Mouse (Mus musculus): Measurements from ENCODE around the gene Scnn1b. TPM values are rescaled to one million over a fixed set of nuclear protein-coding genes. Genes with fewer than 3 reads are reported as not detected.
A peak's percentile ranks its signal among the peaks of the same experiment; 100 is the strongest.

Gene Scnn1b
- total and polyA plus RNA-seq, 3 experiments = 0.04 TPM; not detected in 2

DNA sequence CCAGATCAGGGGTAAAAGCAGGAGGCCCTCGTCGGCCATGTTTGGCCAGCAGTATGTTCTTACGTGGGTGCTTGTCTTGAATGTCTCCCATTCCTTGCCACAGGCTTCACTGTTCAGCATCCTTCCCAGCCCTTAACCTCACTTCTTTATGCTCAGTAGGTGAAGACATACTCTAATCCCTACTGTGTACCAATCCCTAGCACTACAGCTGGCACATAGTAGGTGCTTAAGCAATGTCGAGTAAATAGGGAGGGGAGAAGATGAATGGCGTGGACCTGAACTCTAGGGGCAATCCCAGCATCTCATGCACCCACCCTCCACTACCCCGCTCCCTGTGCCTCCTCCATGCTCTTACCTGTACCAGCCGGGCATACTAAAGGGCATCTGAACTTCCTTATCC, 59.5 kb downstream of the Scnn1b start:
- Histone ChIP-seq H3K4me2 (ENCODE audit: insufficient read depth, low read depth, poor library complexity, severe bottlenecking) (no peak overlapping the region), H3K4me1 (ENCODE audit: control insufficient read depth in 1 of 2, insufficient read depth in 2 of 2) (no peaks in the 10 kb centered on the region), H3K36me3 (replicated peaks in 1 of 2; ENCODE audit: control insufficient read depth in 1 of 2, insufficient read depth in 1 of 2, low read length in 1 of 2) (peaks cover 35 to 89% of the 10 kb centered on the region in 2 experiments), H3K27ac (ENCODE audit: insufficient read depth, low read depth) (no peak overlapping the region), H3K9ac (ENCODE audit: insufficient read depth, low read depth) (no peak overlapping the region), H3K27me3 (replicated peaks) (no peaks in the 10 kb centered on the region), H3K79me2 (replicated peaks; ENCODE audit: control insufficient read depth, extremely low read depth, insufficient read depth, poor library complexity, severe bottlenecking) (no peaks in the 10 kb centered on the region), H3K9me3 (replicated peaks; ENCODE audit: low read length) (no peaks in the 10 kb centered on the region), H3K4me3 (replicated peaks in 1 of 3; ENCODE audit: low read depth in 2 of 3, low read length in 2 of 3, poor library complexity in 1 of 3) (no peak overlapping the region)
- no peak for DNase-seq (ENCODE audit: extremely low read depth)
- TF ChIP-seq MXI1 (IDR thresholded peaks at IDR 0.05; ENCODE audit: low read depth, low read length) (no peak), ZKSCAN1 (IDR thresholded peaks at IDR 0.05; ENCODE audit: borderline replicate concordance, low read depth, low read length) (0 out of 2 replicates have a peak, but pooled peaks have one; percentile 57), SIN3A (IDR thresholded peaks at IDR 0.05; ENCODE audit: low read length) (no peak), MAZ (IDR thresholded peaks at IDR 0.05; ENCODE audit: low read depth, low read length) (no peak)
- dilution Hi-C loops (cut with MboI; ENCODE audit: extremely low pct_ligation_motif_present, extremely low pct_unique_long_range_greater_than_20kb, low sequenced_read_pairs) = no loop called here
- in situ Hi-C loops (cut with MboI; ENCODE audit: low pct_ligation_motif_present, low pct_unique_long_range_greater_than_20kb, low sequenced_read_pairs) = no loop called here

DNA sequence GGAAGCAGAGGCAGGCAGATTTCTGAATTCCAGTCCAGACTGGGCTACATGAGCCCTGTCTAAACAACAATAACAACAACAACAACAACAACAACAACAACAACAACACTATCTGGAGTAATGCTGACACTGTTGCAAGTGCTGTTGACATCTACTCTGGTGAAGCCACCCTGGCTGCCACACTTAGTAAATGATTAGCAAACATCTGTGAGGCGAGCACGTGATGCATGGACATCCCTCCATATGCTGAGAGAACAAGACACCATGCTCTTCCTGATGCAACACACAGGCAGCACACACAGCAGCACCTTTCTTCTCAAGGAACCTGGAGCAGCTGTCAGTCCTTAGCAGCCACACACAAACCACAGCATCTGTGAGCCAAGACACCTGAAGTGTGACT, 63.0 kb downstream of the Scnn1b start:
- H3K4me2 ChIP-seq (ENCODE audit: insufficient read depth, low read depth, poor library complexity, severe bottlenecking) = no peak overlapping the region
- no peaks in the 10 kb centered on the region for H3K27me3 ChIP-seq (replicated peaks)
- in situ Hi-C loops (cut with MboI; ENCODE audit: low pct_ligation_motif_present, low pct_unique_long_range_greater_than_20kb, low sequenced_read_pairs) = no loop called here
- H3K4me3 ChIP-seq (replicated peaks in 1 of 3; ENCODE audit: low read depth in 2 of 3, low read length in 2 of 3, poor library complexity in 1 of 3) = no peak overlapping the region
- H3K9ac ChIP-seq (ENCODE audit: insufficient read depth, low read depth) = no peak overlapping the region
- no peaks in the 10 kb centered on the region for H3K79me2 ChIP-seq (replicated peaks; ENCODE audit: control insufficient read depth, extremely low read depth, insufficient read depth, poor library complexity, severe bottlenecking)
- no peak for TF ChIP-seq ZNF384 (IDR thresholded peaks at IDR 0.05; ENCODE audit: low read depth, low read length)
- no peak for TF ChIP-seq NELFE (IDR thresholded peaks at IDR 0.05; ENCODE audit: low read depth, low read length)
- TF ChIP-seq ZC3H11A (IDR thresholded peaks at IDR 0.05; ENCODE audit: low read depth, low read length) = no peak
- no peak for TF ChIP-seq PAX5 (IDR thresholded peaks at IDR 0.05; ENCODE audit: low read length)
- H3K4me1 ChIP-seq (ENCODE audit: control insufficient read depth in 1 of 2, insufficient read depth in 2 of 2) = no peaks in the 10 kb centered on the region
- dilution Hi-C loops (cut with MboI; ENCODE audit: extremely low pct_ligation_motif_present, extremely low pct_unique_long_range_greater_than_20kb, low sequenced_read_pairs) = no loop called here
- H3K9me3 ChIP-seq (replicated peaks; ENCODE audit: low read length) = no peaks in the 10 kb centered on the region
- H3K36me3 ChIP-seq (replicated peaks in 1 of 2; ENCODE audit: control insufficient read depth in 1 of 2, insufficient read depth in 1 of 2, low read length in 1 of 2) = peaks cover 47 to 93% of the 10 kb centered on the region in 2 experiments
- no peak overlapping the region for H3K27ac ChIP-seq (ENCODE audit: insufficient read depth, low read depth)
- DNase-seq (ENCODE audit: extremely low read depth) = no peak

DNA sequence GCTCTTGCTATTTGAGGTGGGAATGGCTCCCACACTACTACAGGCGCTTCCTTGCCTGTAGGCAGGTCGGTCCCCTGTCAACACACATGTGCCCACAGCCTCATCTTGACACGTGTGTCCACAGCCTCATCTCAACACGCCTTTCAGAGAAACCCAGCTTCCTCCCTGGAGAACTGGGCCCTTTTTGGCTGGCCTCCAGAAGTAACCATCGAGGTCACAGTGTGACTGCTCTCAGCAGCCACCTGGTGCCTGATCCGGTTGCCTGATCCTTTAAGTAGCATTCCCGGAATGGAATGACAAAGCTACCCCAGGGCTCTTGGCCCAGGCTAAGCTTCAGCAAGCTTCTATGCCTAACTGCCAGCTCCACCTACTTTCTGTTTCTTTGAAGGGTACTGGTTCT, 66.4 kb downstream of the Scnn1b start:
- in situ Hi-C loops (cut with MboI; ENCODE audit: low pct_ligation_motif_present, low pct_unique_long_range_greater_than_20kb, low sequenced_read_pairs) = no loop called here
- H3K27ac ChIP-seq (ENCODE audit: insufficient read depth, low read depth) = no peak overlapping the region
- H3K4me2 ChIP-seq (ENCODE audit: insufficient read depth, low read depth, poor library complexity, severe bottlenecking) = no peak overlapping the region
- dilution Hi-C loops (cut with MboI; ENCODE audit: extremely low pct_ligation_motif_present, extremely low pct_unique_long_range_greater_than_20kb, low sequenced_read_pairs) = no loop called here
- peaks cover 38 to 89% of the 10 kb centered on the region in 2 experiments for H3K36me3 ChIP-seq (replicated peaks in 1 of 2; ENCODE audit: control insufficient read depth in 1 of 2, insufficient read depth in 1 of 2, low read length in 1 of 2)
- no peaks in the 10 kb centered on the region for H3K4me1 ChIP-seq (ENCODE audit: control insufficient read depth in 1 of 2, insufficient read depth in 2 of 2)
- H3K9me3 ChIP-seq (replicated peaks; ENCODE audit: low read length) = no peaks in the 10 kb centered on the region
- TF ChIP-seq ZC3H11A (IDR thresholded peaks at IDR 0.05; ENCODE audit: low read depth, low read length) = no peak
- no peak for TF ChIP-seq PAX5 (IDR thresholded peaks at IDR 0.05; ENCODE audit: low read length)
- no peak for TF ChIP-seq NELFE (IDR thresholded peaks at IDR 0.05; ENCODE audit: low read depth, low read length)
- TF ChIP-seq POLR2A (IDR thresholded peaks at IDR 0.05; ENCODE audit: low read depth, low read length) = no peak
- DNase-seq (ENCODE audit: extremely low read depth) = no peak
- no peaks in the 10 kb centered on the region for H3K27me3 ChIP-seq (replicated peaks)
- H3K9ac ChIP-seq (ENCODE audit: insufficient read depth, low read depth) = no peak overlapping the region
- H3K4me3 ChIP-seq (replicated peaks in 1 of 3; ENCODE audit: low read depth in 2 of 3, low read length in 2 of 3, poor library complexity in 1 of 3) = no peak overlapping the region
- H3K79me2 ChIP-seq (replicated peaks; ENCODE audit: control insufficient read depth, extremely low read depth, insufficient read depth, poor library complexity, severe bottlenecking) = no peaks in the 10 kb centered on the region
